Mouse (Mus musculus): Measurements from ENCODE around the gene Oas2. TPM values are rescaled to one million over a fixed set of nuclear protein-coding genes. Genes with fewer than 3 reads are reported as not detected.
"Not testable (repeated sequence)": the region's sequence is repeated elsewhere in the genome, so short reads cannot be mapped to it uniquely, and the experiment has no call there.

The Oas2 gene
- under 1 TPM; 0.07 to 0.10 TPM for total RNA-seq (2021)

DNA sequence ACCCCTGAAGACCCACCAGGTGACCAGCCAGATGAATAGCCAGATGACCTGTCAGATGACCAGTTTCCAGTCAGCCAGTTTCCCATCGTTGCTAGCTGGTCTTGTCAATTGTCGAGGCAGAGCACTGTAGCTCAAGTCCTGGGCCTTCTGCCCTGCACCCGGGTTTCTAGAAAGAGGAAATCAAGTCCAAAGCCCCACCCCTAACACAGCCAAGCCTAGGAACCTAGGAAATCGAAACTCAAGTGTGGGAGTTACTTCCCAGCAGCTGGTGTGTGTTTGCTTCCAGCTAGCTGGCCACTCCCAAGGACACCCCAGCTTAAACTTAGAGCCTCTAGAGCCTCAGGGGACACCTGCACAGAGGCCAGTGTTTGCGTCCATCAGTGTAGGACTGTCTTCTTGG is at the start of gene Oas2:
Gene Oas2 (minus strand): TSS at position 166 of the 400 bp plus-strand sequence.
- intact Hi-C loops (cut with DNase I): no loop called here
- DNase-seq: no peak

GRCm38 (mm10) chr5:120798943-120799342 is 49.3 kb upstream of the Oas2 start:
- intact Hi-C loops (cut with DNase I): loop anchor here (10.0 kb wide), 1 partner anchor 126 kb away; no protein-coding TSS in a partner anchor
- not testable (repeated sequence) for DNase-seq

DNA sequence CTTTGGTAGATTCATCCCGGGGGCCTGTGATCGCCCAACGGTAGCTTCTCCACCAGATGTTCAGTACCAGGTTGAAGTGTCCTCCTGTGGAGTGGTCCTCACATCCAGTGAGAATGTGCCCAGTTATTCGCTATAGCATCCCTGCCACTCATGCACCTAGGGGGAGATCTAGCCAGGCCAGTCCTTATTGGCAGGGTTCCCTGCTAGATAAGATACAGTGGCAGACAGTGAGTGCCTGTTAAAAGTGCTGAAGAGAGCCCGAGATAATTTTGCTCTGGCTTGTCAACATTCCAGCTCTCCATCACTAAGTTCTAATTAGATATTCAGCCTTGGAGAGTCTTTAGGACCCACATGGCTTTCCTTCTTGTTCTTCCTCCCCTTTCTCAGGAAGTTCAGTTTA is 48.5 kb upstream of the Oas2 start:
- intact Hi-C loops (cut with DNase I): loop anchor here (10.0 kb wide), 1 partner anchor 127 kb away; no protein-coding TSS in a partner anchor
- DNase-seq: not testable (repeated sequence)

- intact Hi-C loops (cut with DNase I): loop anchor here (10.0 kb wide), 1 partner anchor 129 kb away; no protein-coding TSS in a partner anchor
- not testable (repeated sequence) for DNase-seq
Observed at GRCm38 (mm10) chr5:120795480-120796034, 45.9 kb upstream of the Oas2 start, which contains the start of gene Oas1e. Gene Oas1e, minus strand, starts transcription at chr5:120795530.

GRCm38 (mm10) chr5:120793043-120793442 is 43.4 kb upstream of the Oas2 start:
- DNase-seq: peak; percentile 28 to 59
- intact Hi-C loops (cut with DNase I): loop anchor here (10.0 kb wide), 1 partner anchor 132 kb away; no protein-coding TSS in a partner anchor

DNA sequence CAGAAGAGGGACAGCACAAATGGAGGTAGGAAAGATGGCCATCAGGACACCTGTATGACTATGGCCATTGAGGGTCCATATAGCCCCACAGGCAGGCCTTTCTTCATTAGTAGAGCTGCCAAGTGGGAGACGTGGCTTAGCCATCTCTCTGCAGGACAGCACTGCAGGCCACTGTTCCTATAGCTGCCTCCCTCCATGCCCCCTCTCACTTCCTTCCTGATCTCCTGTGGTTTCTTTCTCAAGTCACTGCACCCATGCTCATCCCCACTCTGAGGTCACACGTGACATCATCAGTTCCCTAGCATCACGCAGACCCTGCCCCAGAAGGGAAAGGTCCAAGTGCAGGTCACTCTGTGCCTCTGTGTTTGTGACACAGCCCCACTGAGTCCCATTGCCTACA is 37.4 kb upstream of the Oas2 start:
- DNase-seq: no peak
- intact Hi-C loops (cut with DNase I): no loop called here

DNA sequence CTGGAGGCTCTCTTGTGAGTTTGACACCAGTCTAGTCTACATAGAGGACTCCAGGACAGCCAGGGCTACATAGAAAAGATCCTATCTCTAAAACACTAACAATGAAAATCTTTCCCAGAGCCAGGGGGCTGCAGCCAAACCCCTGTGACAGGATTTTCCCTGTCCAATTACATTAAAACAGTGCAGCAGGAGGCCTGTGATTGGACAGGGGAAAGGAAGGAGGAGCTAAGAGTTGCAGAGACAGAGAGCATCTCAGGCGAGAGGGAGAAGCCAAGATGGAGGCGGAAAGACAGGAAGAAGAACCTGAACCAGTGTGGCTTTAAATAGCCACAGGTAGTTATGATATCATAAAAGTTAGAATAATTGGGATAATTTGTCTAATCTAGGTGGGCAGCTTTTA is 32.8 kb upstream of the Oas2 start:
- DNase-seq: no peak
- intact Hi-C loops (cut with DNase I): no loop called here

GRCm38 (mm10) chr5:120781646-120782045 is 32.0 kb upstream of the Oas2 start:
- intact Hi-C loops (cut with DNase I): no loop called here
- no peak for DNase-seq

- intact Hi-C loops (cut with DNase I): no loop called here
- peak; percentile 22 to 49 for DNase-seq
Observed at GRCm38 (mm10) chr5:120779922-120780321, 30.3 kb upstream of the Oas2 start.

DNA sequence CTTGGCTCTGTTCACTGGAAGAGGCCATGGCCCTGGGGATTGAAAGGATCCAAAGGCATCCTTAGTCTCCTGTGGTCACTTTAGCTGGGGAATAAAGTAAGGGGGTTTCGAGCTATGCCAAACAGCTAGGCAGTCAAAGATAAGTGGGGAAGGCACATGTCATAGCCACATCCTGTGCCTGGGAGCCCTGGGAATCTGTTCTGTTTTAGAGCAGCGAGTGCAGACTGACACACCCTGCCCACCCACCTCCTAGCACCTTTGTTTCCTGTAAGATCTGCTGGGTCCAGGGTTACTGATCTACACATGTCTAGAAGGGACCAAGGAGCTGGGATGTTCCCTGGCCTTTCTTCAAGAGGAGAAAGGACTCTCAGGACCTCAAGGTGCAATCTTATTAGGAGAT is 29.3 kb upstream of the Oas2 start:
- DNase-seq: no peak
- intact Hi-C loops (cut with DNase I): no loop called here

- intact Hi-C loops (cut with DNase I): no loop called here
- DNase-seq: no peak
Observed at GRCm38 (mm10) chr5:120777478-120777877, 27.8 kb upstream of the Oas2 start, which contains the start of gene Oas3. Gene Oas3, minus strand, starts transcription at chr5:120777661.

- DNase-seq: no peak
- intact Hi-C loops (cut with DNase I): no loop called here
Observed at GRCm38 (mm10) chr5:120776801-120777200, 27.1 kb upstream of the Oas2 start.

- intact Hi-C loops (cut with DNase I): no loop called here
- peak; percentile 7 to 14 for DNase-seq
Observed at GRCm38 (mm10) chr5:120775287-120775985, 25.8 kb upstream of the Oas2 start.

DNA sequence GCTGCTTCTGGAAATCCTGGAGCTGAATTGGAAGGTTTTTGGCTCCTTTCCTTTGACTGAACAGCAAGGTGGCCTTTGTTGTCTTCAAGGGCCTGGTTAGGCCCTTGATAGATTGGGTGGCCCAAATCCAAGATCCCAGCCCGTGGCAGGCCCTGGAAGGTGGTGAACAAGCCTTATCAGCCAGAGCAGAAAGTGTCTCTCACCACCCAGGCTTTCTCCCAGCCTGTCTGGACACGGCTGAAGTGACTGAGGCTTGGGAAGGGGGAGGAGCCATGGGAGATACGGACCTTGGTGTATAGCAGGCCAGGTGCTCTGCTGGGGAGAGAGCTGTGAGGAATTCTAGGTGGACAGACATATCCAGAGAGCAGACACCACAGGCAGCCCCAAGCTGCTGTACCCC is 19.7 kb upstream of the Oas2 start:
- intact Hi-C loops (cut with DNase I): no loop called here
- no peak for DNase-seq

DNA sequence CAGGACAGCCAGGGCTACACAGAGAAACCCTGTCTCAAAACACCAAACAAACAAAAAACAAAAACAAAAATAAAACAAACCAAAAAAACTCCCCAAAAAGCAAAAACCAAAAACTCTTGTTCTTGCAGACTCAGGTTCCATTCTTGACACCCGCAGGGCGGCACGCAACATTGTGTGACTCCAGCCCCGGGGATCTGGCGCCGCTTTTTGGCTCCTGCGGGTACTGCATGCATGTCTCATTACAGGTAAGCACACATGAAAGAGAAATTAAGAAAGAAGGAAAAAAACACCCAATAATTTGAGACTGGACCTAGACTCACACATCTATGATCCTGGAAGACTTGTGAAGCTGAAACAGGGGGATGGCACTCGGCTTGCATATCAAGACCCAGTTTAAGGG is 15.4 kb upstream of the Oas2 start:
- intact Hi-C loops (cut with DNase I): no loop called here
- DNase-seq: no peak

DNA sequence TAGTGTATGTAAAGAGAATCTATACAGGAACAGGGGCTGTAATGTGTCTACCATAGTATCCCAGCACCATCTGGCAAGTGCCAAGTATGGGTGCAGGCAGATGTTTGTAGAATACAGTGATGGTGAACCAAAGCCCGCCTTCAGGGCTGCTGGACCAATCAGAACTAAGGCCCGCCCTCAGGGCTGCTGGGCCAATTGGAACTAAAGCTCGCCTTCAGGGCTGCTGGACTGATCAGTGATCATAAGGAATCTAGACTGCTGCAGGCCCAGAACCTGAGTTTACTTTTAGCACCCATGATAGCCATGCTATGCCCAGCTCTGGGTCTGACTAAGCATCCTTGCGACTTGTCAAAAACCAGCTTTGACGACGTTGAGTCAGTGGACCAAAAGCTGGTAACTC is 12.2 kb upstream of the Oas2 start:
- intact Hi-C loops (cut with DNase I): no loop called here

GRCm38 (mm10) chr5:120754215-120754614 is 4.6 kb upstream of the Oas2 start:
- intact Hi-C loops (cut with DNase I): no loop called here
- no peak for DNase-seq

More for the DNA sequence above, 12.2 kb upstream of the Oas2 start:
- peak; percentile 33 to 41 for DNase-seq

GRCm38 (mm10) chr5:120752786-120753185 is 3.1 kb upstream of the Oas2 start:
- no peak for DNase-seq
- intact Hi-C loops (cut with DNase I): no loop called here

DNA sequence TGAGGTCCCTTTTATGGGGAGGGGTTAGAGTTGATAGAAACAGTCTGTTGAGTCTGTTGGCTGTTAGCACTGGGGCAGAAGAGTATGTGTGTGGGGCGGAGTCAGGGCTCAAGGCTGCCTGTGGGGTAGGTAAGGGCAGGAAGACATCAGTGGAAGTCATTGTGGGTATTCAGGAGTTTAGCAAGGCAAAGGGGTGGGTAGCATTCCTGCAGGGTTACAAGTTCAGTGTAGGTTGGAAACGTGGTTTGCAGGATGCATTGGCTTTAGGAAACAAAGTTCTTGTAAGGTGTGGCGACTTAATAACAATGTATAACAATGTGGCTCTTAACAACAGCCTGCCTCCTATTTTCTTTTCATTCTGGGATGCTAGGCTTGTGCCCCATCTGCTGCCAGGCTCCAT is 1.6 kb upstream of the Oas2 start:
- intact Hi-C loops (cut with DNase I): no loop called here
- DNase-seq: no peak

DNA sequence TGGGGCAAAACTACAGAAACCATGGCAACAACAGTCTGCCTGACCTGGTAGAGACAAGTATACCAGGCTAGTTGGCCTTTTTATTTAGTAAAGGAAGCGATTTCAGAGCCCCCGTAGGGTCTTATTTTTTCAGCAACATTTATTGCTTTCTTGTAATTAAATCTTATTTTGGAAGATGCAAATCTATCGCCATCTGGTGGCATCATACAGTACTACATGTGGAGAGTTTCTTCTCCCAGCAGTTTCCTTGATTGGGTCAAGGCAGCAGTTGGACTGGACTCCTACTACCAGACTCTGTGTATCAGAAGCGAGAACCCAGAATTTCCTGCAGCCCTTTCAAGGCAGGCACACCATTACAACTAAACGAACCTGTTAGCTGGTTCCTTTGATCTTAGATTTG is 3.2 kb downstream of the Oas2 start:
- DNase-seq: peak; percentile 57 to 77
- intact Hi-C loops (cut with DNase I): loop anchor here (1.0 kb wide), 2 partner anchors 67 to 126 kb away; no protein-coding TSS in a partner anchor

DNA sequence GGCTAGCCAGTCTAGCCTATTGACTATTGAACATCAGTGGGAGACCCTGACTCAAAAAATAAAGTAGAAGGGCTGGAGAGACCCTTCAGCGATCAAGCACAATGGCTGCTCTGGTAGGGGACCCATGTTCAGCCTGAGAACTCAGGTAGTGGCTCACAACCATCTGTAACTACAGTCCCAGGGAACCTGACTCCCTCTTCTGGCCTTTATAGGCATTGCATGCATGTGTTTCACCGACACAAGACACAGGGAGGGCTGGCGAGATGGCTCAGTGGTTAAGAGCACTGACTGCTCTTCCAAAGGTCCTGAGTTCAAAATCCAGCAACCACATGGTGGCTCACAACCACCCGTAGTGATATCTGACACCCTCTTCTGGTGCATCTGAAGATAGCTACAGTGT is 7.5 kb downstream of the Oas2 start:
- intact Hi-C loops (cut with DNase I): no loop called here
- peak; percentile 19 to 51 for DNase-seq

- DNase-seq: no peak
- intact Hi-C loops (cut with DNase I): no loop called here
Observed at GRCm38 (mm10) chr5:120734380-120734990, 15.2 kb downstream of the Oas2 start.
